Mouse (Mus musculus): ENCODE measurements around the gene Glg1. TPM values are rescaled to one million over a fixed set of nuclear protein-coding genes. Genes with fewer than 3 reads are reported as not detected.

Gene Glg1
- total and polyA plus RNA-seq, 3 experiments: 40.1 to 98.0 (median 85.0) TPM

- H3K36me3 ChIP-seq (ENCODE audit: control insufficient read depth, insufficient read depth, low read length): no peaks in the 10 kb centered on the region
- no peak for DNase-seq
- H3K9ac ChIP-seq (ENCODE audit: low read depth, low read length): no peak overlapping the region
- H3K27ac ChIP-seq: no peak overlapping the region
- intact Hi-C loops (cut with DNase I): loop anchor here (5.0 kb wide), 1 partner anchor 39 kb away; no protein-coding TSS in a partner anchor
- no peak overlapping the region for H3K4me3 ChIP-seq
- no peak for TF ChIP-seq CTCF (IDR thresholded peaks at IDR 0.05)
- TF ChIP-seq POLR2A (IDR thresholded peaks at IDR 0.05; ENCODE audit: insufficient read depth, low read depth, low read length): no peak
- TF ChIP-seq EP300 (IDR thresholded peaks at IDR 0.05; ENCODE audit: insufficient read depth, low read depth, low read length): no peak
- peaks cover 6% of the 10 kb centered on the region for H3K79me2 ChIP-seq (replicated peaks; ENCODE audit: control insufficient read depth, insufficient read depth, low read length)
- H3K4me1 ChIP-seq (ENCODE audit: control insufficient read depth, insufficient read depth, low read length): no peaks in the 10 kb centered on the region; the same call in none of the 2 replicates
- WGBS: 53% methylated on average over 4 of the region's 4 CpGs
- no peaks in the 10 kb centered on the region for H3K27me3 ChIP-seq (ENCODE audit: control insufficient read depth, insufficient read depth, low read length)
Measured at GRCm38 (mm10) chr8:111246287-111246830, 12.7 kb downstream of the Glg1 start.

GRCm38 (mm10) chr8:111237301-111237700 is 21.7 kb downstream of the Glg1 start:
- Histone ChIP-seq H3K36me3 (ENCODE audit: control insufficient read depth, insufficient read depth, low read length) (no peaks in the 10 kb centered on the region; the same call in 1 of the 2 replicates), H3K4me1 (ENCODE audit: control insufficient read depth, insufficient read depth, low read length) (peaks cover 2% of the 10 kb centered on the region; the same call in 1 of the 2 replicates), H3K27me3 (ENCODE audit: control insufficient read depth, insufficient read depth, low read length) (no peaks in the 10 kb centered on the region), H3K4me3 (no peak overlapping the region), H3K27ac (no peak overlapping the region), H3K79me2 (replicated peaks; ENCODE audit: control insufficient read depth, insufficient read depth, low read length) (peaks cover 4% of the 10 kb centered on the region; the same call in 1 of the 2 replicates), H3K9ac (ENCODE audit: low read depth, low read length) (no peak overlapping the region)
- WGBS: 60% methylated on average over 3 of the region's 3 CpGs
- no peak for DNase-seq
- intact Hi-C loops (cut with DNase I): no loop called here
- TF ChIP-seq POLR2A (IDR thresholded peaks at IDR 0.05; ENCODE audit: insufficient read depth, low read depth, low read length) (no peak), CTCF (IDR thresholded peaks at IDR 0.05) (no peak), EP300 (IDR thresholded peaks at IDR 0.05; ENCODE audit: insufficient read depth, low read depth, low read length) (no peak)

DNA sequence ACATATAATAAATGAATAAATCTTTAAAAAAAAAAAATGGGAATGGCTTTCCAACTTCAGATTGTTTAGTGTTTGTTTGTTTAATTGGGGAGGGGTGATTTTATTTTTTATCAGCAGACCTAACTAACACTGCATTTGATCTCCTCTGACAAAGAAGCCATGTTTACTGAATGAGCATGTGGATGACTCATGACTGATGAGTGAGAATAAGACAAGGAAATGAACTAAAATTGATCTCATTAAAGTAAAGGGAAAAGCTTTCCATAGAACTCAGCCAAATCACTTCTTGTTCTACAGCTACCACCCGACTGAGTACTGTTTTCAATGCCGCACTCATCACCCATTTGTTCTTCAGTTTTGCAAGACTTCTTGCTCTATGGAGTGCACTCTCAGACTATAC is 25.3 kb downstream of the Glg1 start:
- no peak for DNase-seq
- WGBS: 79% methylated on average over 2 of the region's 2 CpGs
- Histone ChIP-seq H3K9ac (ENCODE audit: low read depth, low read length) (no peak overlapping the region), H3K27me3 (ENCODE audit: control insufficient read depth, insufficient read depth, low read length) (no peaks in the 10 kb centered on the region), H3K36me3 (ENCODE audit: control insufficient read depth, insufficient read depth, low read length) (peaks cover 2% of the 10 kb centered on the region), H3K27ac (no peak overlapping the region), H3K4me3 (no peak overlapping the region), H3K4me1 (ENCODE audit: control insufficient read depth, insufficient read depth, low read length) (peaks cover 3% of the 10 kb centered on the region; the same call in 1 of the 2 replicates), H3K79me2 (replicated peaks; ENCODE audit: control insufficient read depth, insufficient read depth, low read length) (peaks cover 5% of the 10 kb centered on the region)
- TF ChIP-seq CTCF (IDR thresholded peaks at IDR 0.05) (no peak), POLR2A (IDR thresholded peaks at IDR 0.05; ENCODE audit: insufficient read depth, low read depth, low read length) (no peak), EP300 (IDR thresholded peaks at IDR 0.05; ENCODE audit: insufficient read depth, low read depth, low read length) (no peak)
- intact Hi-C loops (cut with DNase I): no loop called here

DNA sequence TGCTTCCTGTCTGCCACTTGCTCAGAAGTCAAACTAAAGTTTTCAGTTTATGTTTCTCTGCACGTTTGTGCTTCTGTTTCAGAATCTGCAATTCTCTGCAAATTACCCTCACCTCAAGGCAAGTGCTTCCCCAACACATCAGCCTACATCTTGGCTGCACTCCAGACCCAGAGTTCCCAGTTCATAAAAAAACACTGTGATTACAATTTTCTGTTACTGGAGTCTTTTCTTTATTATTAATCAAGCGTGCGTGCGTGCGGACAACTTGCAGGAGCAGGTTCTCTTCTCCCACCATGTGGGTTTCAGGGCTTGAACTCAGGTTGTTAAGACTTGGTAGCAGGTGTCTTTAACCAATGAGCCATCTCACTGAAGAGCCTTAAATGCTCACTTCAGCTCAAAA is 34.9 kb downstream of the Glg1 start:
- WGBS: 44% methylated on average over 5 of the region's 5 CpGs
- Histone ChIP-seq H3K4me3 (no peak overlapping the region), H3K4me1 (ENCODE audit: control insufficient read depth, insufficient read depth, low read length) (peaks cover 2% of the 10 kb centered on the region), H3K27me3 (ENCODE audit: control insufficient read depth, insufficient read depth, low read length) (no peaks in the 10 kb centered on the region), H3K27ac (no peak overlapping the region), H3K36me3 (ENCODE audit: control insufficient read depth, insufficient read depth, low read length) (no peaks in the 10 kb centered on the region), H3K9ac (ENCODE audit: low read depth, low read length) (no peak overlapping the region), H3K79me2 (replicated peaks; ENCODE audit: control insufficient read depth, insufficient read depth, low read length) (peaks cover 6% of the 10 kb centered on the region)
- TF ChIP-seq CTCF (IDR thresholded peaks at IDR 0.05): no peak
- TF ChIP-seq POLR2A (IDR thresholded peaks at IDR 0.05; ENCODE audit: insufficient read depth, low read depth, low read length): no peak
- no peak for TF ChIP-seq EP300 (IDR thresholded peaks at IDR 0.05; ENCODE audit: insufficient read depth, low read depth, low read length)
- intact Hi-C loops (cut with DNase I): no loop called here
- DNase-seq: peak in 1 of 2 experiments; percentile 11

GRCm38 (mm10) chr8:111218107-111218506 is 40.9 kb downstream of the Glg1 start:
- H3K27me3 ChIP-seq (ENCODE audit: control insufficient read depth, insufficient read depth, low read length): no peaks in the 10 kb centered on the region
- DNase-seq: no peak
- no peak overlapping the region for H3K4me3 ChIP-seq
- 31% methylated on average over 3 of the region's 3 CpGs for WGBS
- H3K27ac ChIP-seq: no peak overlapping the region
- H3K79me2 ChIP-seq (replicated peaks; ENCODE audit: control insufficient read depth, insufficient read depth, low read length): no peaks in the 10 kb centered on the region; the same call in 1 of the 2 replicates
- H3K4me1 ChIP-seq (ENCODE audit: control insufficient read depth, insufficient read depth, low read length): peaks cover 3% of the 10 kb centered on the region
- no peaks in the 10 kb centered on the region for H3K36me3 ChIP-seq (ENCODE audit: control insufficient read depth, insufficient read depth, low read length)
- TF ChIP-seq POLR2A (IDR thresholded peaks at IDR 0.05; ENCODE audit: insufficient read depth, low read depth, low read length): no peak
- TF ChIP-seq EP300 (IDR thresholded peaks at IDR 0.05; ENCODE audit: insufficient read depth, low read depth, low read length): no peak
- no peak for TF ChIP-seq CTCF (IDR thresholded peaks at IDR 0.05)
- no peak overlapping the region for H3K9ac ChIP-seq (ENCODE audit: low read depth, low read length)
- intact Hi-C loops (cut with DNase I): no loop called here

DNA sequence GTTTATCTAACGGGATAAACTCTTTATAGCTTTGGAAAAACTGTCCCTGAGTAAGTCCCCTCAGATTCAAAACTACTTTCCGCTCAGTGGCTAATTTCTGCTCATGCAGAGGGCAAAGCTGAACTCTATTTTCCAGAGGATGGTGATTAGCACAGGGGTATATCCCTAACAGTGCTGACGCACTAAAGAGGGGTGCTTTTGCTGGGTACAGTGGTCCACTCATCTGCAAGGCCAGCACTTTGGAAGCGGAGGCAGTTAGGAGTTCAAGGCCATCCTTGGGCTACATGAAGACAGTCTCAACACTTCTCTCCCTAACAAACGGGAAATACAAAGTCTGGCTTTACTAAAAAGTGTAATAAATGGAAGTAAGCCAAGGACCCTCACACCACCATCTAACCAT is 45.6 kb downstream of the Glg1 start:
- no peak for DNase-seq
- intact Hi-C loops (cut with DNase I): no loop called here
- TF ChIP-seq CTCF (IDR thresholded peaks at IDR 0.05): no peak
- no peak for TF ChIP-seq POLR2A (IDR thresholded peaks at IDR 0.05; ENCODE audit: insufficient read depth, low read depth, low read length)
- TF ChIP-seq EP300 (IDR thresholded peaks at IDR 0.05; ENCODE audit: insufficient read depth, low read depth, low read length): no peak
- Histone ChIP-seq H3K4me1 (ENCODE audit: control insufficient read depth, insufficient read depth, low read length) (peaks cover 7% of the 10 kb centered on the region), H3K36me3 (ENCODE audit: control insufficient read depth, insufficient read depth, low read length) (peaks cover 9% of the 10 kb centered on the region), H3K4me3 (no peak overlapping the region), H3K79me2 (replicated peaks; ENCODE audit: control insufficient read depth, insufficient read depth, low read length) (no peaks in the 10 kb centered on the region; the same call in 1 of the 2 replicates), H3K27ac (no peak overlapping the region), H3K9ac (ENCODE audit: low read depth, low read length) (no peak overlapping the region), H3K27me3 (ENCODE audit: control insufficient read depth, insufficient read depth, low read length) (no peaks in the 10 kb centered on the region)
- WGBS: 91% methylated on average over 5 of the region's 5 CpGs

All from heart, adult 2 months (tissue).